Mouse (Mus musculus) myocyte (in vitro differentiated cells): Measurements from ENCODE around the gene Gpr156.

ENCODE experiments used
- CEBPB ChIP-seq: IDR thresholded peaks from 2 replicates; pipeline ENCODE4 v1.6.1; 2011; ENCODE audit warnings: mild to moderate bottlenecking, moderate library complexity; ENCODE audit not compliant: poor library complexity, insufficient read depth, severe bottlenecking
- POLR2A ChIP-seq: IDR thresholded peaks from one replicate; pipeline ENCODE4 v1.6.1; 2011; ENCODE audit warnings: low read depth, mild to moderate bottlenecking, control low read depth, moderate library complexity; ENCODE audit not compliant: insufficient read length
- REST ChIP-seq: IDR thresholded peaks from one replicate; pipeline ENCODE4 v1.6.1; 2011; ENCODE audit warnings: mild to moderate bottlenecking, control low read depth, moderate library complexity; ENCODE audit not compliant: insufficient read depth, insufficient read length
- USF1 ChIP-seq: IDR thresholded peaks from one replicate; pipeline ENCODE4 v1.6.1; 2011; ENCODE audit warnings: low read depth, mild to moderate bottlenecking, control low read depth, moderate library complexity

DNA sequence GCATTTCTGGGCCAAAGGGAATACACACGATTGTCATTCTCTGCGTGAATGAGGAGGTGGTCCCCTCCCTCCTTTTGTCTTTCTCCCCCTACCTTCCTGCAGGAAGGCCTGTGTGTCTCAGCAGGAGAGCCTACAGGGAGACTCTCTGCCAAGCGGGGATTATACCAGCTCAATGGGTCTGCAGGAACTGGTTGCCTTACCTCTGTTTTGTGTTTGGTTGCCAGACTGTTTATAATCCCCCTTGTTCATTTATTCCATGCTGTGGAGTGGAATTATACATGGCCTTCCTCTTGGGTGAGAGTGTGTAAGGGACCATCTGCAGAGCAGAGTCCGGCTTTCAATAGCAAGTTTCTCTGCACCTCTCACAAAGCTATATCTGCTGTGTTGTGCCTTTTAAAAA, 10.8 kb downstream of the Gpr156 start:
- TF ChIP-seq REST (no peak), CEBPB (no peak), POLR2A (no peak), USF1 (no peak)
